Mouse (Mus musculus): Measurements from ENCODE around the gene Gm20888. TPM values are rescaled to one million over a fixed set of nuclear protein-coding genes. Genes with fewer than 3 reads are reported as not detected.

Gene Gm20888
- polyA plus RNA-seq (2021; fragmentation: Nextera tagmentation) = not detected in 2 replicates
- long read RNA-seq, experiment 1 = 0 reads
- long read RNA-seq, experiment 2 = 0 reads

DNA sequence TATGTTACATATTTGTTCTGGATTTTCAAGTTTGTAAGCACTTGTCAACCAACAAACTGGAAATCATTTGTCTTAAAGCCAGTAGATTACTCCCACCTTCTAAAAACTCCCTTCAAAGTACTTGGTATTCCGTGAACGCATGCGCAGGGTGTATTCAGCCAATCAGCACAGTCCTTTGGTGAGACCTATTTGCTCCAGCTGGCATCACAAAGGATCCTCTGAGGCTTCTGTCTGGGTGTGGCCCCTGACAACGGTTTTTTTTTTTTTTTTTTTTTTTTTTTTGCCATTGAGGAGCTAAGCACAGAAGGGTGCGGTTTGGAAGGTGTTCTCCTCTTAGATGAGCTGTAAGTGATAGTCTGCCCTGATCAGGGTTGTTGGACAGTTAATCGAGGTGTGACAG, at the start of gene Gm20888:
Gm20888 (plus strand) TSS at position 301 of the 400 bp plus-strand sequence.

Other genes with a start within 250 kb of the Gm20888 start
- not detected in 2 replicates for gene Gm21118, start 168.2 kb upstream of the Gm20888 start, polyA plus RNA-seq (2021; fragmentation: Nextera tagmentation)
- gene Gm29423, start 138.6 kb upstream of the Gm20888 start, polyA plus RNA-seq (2021; fragmentation: Nextera tagmentation) = not detected in 2 replicates
- gene Gm29644, start 138.5 kb upstream of the Gm20888 start, polyA plus RNA-seq (2021; fragmentation: Nextera tagmentation) = not detected in 2 replicates